Mouse (Mus musculus) hindbrain, embryonic 11.5 days (tissue): ENCODE data around the gene Slc22a12. TPM values are rescaled to one million over a fixed set of nuclear protein-coding genes. Genes with fewer than 3 reads are reported as not detected.

Source experiments
- ATAC-seq: fragments of 200-750 bp; cut with Nextera tagmentation; 2 replicates; pipeline ENCODE4 v1.8.0; 2017; ENCODE audit warnings: mild to moderate bottlenecking, moderate TSS enrichment, moderate library complexity; ENCODE audit not compliant: low FRiP score
- DNase-seq: peaks from one replicate; pipeline ENCODE4 v3.0.0-alpha.2; 2015; ENCODE audit warnings: low spot score
- H3K27ac ChIP-seq: fragments of 300-500 bp; sonication (generic); 2 replicates; pipeline ENCODE4 v1.5.1; 2014; ENCODE audit warnings: mild to moderate bottlenecking, low read depth, low read length
- H3K27me3 ChIP-seq: fragments of 300-500 bp; sonication (generic); 2 replicates; pipeline ENCODE4 v1.6.1; 2014; ENCODE audit warnings: mild to moderate bottlenecking, low read length, moderate library complexity, mixed read lengths; ENCODE audit not compliant: control insufficient read depth, insufficient read depth
- H3K36me3 ChIP-seq: fragments of 300-500 bp; sonication (generic); 2 replicates; pipeline ENCODE4 v1.6.1; 2014; ENCODE audit warnings: mild to moderate bottlenecking, low read length, moderate library complexity, mixed read lengths; ENCODE audit not compliant: control insufficient read depth, insufficient read depth
- H3K4me1 ChIP-seq: fragments of 300-500 bp; sonication (generic); replicated peaks from 2 replicates; pipeline ENCODE4 v1.6.1; 2014; ENCODE audit warnings: low read length, mixed read lengths; ENCODE audit not compliant: control insufficient read depth, insufficient read depth
- H3K4me2 ChIP-seq: fragments of 300-500 bp; sonication (generic); replicated peaks from 2 replicates; pipeline ENCODE4 v1.6.1; 2014; ENCODE audit warnings: mild to moderate bottlenecking, low read depth, low read length
- H3K4me3 ChIP-seq: fragments of 300-500 bp; sonication (generic); 2 replicates; pipeline ENCODE4 v1.5.1; 2014; ENCODE audit warnings: low read depth, low read length
- H3K9ac ChIP-seq: fragments of 300-500 bp; sonication (generic); 2 replicates; pipeline ENCODE4 v1.6.1; 2014; ENCODE audit warnings: low read depth, low read length
- H3K9me3 ChIP-seq: fragments of 300-500 bp; sonication (generic); 2 replicates; pipeline ENCODE4 v1.6.1; 2016; ENCODE audit warnings: low read length; ENCODE audit not compliant: control insufficient read depth
- WGBS: fragments of 180-500 bp; shearing (Covaris S2); extraction: QIAGEN DNeasy Blood & Tissue Kit; methylation state at CpG from one replicate; pipeline ENCODE4 v1.1.7; 2014; 5-methylcytosine and 5-hydroxymethylcytosine counted together
- polyA plus RNA-seq: library from polyadenylated mRNA; unstranded; fragments of >200 nt; fragmentation: Nextera tagmentation; extraction: Ambion mirVana; gene quantifications from 2 replicates; pipeline ENCODE4 v1.2.1, GENCODE M21; 2014

Gene Slc22a12
- polyA plus RNA-seq, 1 experiment from 2014 or later = not detected

DNA sequence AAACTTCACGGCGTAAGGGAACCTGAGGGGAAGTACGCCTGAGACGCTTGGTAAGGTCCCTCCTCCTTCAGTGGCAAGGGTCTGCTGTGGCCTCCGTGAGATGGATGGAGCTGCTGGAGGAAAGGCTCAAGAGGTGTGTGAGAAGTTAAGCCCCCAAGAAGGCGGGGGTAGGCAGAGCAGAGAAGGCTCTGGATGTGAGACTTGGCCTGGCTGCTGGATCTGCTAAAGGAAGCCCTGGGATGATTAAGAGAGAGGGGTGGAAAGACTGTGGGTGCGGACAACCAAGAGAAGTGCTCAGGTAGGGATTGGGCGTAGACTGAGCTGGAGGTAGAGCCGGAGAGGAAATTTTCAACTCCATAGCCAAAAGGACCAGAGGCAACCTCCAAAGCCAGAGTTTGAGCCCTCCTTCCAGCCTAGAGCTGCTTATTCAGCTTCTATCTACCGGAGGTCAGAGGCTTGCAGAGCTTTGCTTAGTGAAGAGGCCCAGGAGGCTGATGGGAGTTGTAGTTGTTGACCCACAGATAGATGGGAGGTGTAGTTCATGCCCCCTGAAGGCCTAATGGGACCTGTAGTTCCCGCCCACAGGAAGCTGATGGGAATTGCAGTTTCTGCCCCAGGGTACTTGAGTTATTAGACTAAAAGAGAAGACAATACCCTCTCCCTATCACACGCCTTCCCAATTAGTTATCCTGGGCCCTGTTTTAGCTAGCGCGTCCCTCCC is 13.4 kb downstream of the Slc22a12 start:
- Histone ChIP-seq H3K9ac (no peak overlapping the region), H3K4me3 (no peak overlapping the region), H3K27ac (peak overlapping the region; percentile 36), H3K4me1 (peaks cover 17% of the 10 kb centered on the region), H3K27me3 (peaks cover 3% of the 10 kb centered on the region; the same call in 1 of the 2 replicates), H3K36me3 (no peaks in the 10 kb centered on the region), H3K9me3 (no peaks in the 10 kb centered on the region), H3K4me2 (no peak overlapping the region)
- peak; percentile 72 for DNase-seq
- 51% methylated on average over 14 of the region's 14 CpGs for WGBS
- ATAC-seq = peak; percentile 63

DNA sequence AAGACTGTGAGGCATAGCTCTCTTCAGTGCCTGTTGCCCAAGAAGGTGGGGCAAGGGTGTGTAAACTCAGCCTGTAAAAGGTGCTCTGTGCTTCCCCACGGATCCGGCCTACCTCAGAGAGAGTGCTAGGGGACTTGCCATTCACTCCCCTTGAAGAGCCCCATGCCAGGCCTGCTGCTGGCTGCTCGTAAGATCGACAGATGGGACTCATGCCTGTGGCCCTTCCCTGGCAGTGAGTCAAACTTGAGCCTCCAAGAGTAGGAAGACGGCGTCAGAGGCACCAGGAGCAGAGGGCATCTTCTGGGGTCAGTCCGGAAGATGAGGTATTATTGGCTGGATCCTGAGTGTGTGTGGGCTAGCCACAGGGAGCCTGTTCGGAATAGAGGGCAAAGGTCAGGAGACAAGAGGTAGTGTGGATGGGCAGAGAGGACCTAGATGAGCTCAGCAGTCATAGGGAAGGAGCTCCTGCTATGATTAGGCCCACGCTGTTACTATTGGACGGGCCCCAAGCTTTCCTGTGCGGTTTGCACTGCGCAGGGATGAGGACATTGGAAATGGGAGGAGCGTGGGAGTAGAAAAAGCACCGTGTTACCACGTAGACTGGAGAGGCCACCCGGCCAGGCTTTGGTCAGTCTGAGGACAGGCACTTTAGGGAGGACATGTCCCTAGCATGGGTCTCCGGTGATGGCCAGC is 14.8 kb downstream of the Slc22a12 start:
- no peak overlapping the region for H3K27ac ChIP-seq
- H3K4me1 ChIP-seq = peaks cover 17% of the 10 kb centered on the region
- no peaks in the 10 kb centered on the region for H3K9me3 ChIP-seq
- no peaks in the 10 kb centered on the region for H3K36me3 ChIP-seq
- no peak for ATAC-seq
- DNase-seq = no peak
- H3K4me3 ChIP-seq = no peak overlapping the region
- H3K27me3 ChIP-seq = peaks cover 3% of the 10 kb centered on the region; the same call in 1 of the 2 replicates
- 79% methylated on average over 17 of the region's 17 CpGs for WGBS
- H3K9ac ChIP-seq = no peak overlapping the region
- no peak overlapping the region for H3K4me2 ChIP-seq

DNA sequence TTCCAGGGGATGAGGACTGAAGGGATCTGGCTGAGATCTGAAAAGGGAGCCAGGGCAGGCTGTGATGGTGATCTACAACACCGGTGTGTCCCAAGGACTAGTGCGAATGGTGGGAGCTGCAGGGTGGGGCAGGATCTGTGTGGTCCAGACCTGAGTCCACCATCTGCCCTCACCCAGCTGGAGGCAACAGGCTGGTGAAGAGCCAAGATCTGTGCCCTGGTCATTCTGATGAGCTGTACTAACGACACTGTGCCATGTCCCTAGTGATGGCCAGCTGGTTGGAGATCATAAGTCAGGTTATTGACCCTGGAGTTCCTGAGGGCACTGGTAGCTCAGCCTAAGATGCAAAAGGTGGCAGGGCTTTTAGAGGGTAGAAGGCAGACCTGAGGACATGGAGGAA is 15.4 kb downstream of the Slc22a12 start:
- 92% methylated on average over 3 of the region's 3 CpGs for WGBS
- ATAC-seq = no peak
- DNase-seq = no peak
- H3K27ac ChIP-seq = no peak overlapping the region
- no peak overlapping the region for H3K4me3 ChIP-seq
- peaks cover 13% of the 10 kb centered on the region for H3K4me1 ChIP-seq
- no peak overlapping the region for H3K4me2 ChIP-seq
- H3K36me3 ChIP-seq = no peaks in the 10 kb centered on the region
- no peaks in the 10 kb centered on the region for H3K9me3 ChIP-seq
- peaks cover 3% of the 10 kb centered on the region; the same call in 1 of the 2 replicates for H3K27me3 ChIP-seq
- H3K9ac ChIP-seq = no peak overlapping the region

DNA sequence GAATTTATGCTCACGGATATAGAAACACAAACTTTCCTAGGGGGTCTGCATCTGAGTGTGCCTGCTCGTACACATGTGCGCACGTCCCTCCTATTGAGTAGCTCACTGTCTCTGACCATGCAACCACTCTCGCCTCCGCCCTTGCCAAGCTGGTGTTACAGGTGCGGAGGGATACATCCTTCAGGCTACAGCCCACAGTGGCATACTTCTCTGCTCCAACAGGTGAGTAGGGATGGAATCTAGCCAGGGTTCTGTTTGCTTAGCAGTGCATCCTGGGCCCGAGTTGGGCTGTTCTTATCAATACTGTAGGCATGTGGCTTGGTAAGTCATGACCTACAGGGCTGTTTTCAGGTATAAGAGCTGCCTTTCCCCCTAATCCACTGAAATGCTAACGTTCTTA is 16.8 kb downstream of the Slc22a12 start:
- Histone ChIP-seq H3K9me3 (no peaks in the 10 kb centered on the region), H3K4me3 (no peak overlapping the region), H3K9ac (no peak overlapping the region), H3K36me3 (no peaks in the 10 kb centered on the region), H3K27ac (no peak overlapping the region), H3K4me2 (no peak overlapping the region), H3K4me1 (peaks cover 3% of the 10 kb centered on the region; the same call in 1 of the 2 replicates), H3K27me3 (no peaks in the 10 kb centered on the region)
- WGBS = 93% methylated on average over 9 of the region's 9 CpGs
- ATAC-seq (no peak), DNase-seq (no peak)

DNA sequence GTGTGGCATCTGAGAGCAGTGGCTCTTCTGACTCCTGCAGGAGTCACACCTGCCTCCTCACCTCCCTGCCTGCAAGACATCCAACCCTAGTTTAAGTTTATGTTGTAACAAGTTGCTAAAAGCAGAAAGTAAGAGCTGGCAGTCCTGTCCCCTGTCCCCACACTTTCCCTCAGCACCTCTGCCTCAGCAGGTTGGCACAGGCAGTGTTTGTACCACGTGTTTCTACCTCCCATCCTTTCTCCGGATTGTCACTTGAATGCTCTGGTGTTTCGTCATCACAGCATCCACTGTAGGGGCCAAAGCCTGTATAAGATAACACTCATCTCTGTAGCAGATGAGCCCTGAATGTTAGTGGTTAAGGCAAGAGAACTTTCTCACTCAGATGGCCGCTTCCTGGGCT is 17.8 kb downstream of the Slc22a12 start:
- DNase-seq (no peak), ATAC-seq (no peak)
- H3K9me3 ChIP-seq = no peaks in the 10 kb centered on the region
- H3K27ac ChIP-seq = no peak overlapping the region
- H3K4me1 ChIP-seq = no peaks in the 10 kb centered on the region
- H3K4me2 ChIP-seq = no peak overlapping the region
- H3K27me3 ChIP-seq = no peaks in the 10 kb centered on the region
- H3K4me3 ChIP-seq = no peak overlapping the region
- 84% methylated on average over 4 of the region's 4 CpGs for WGBS
- no peak overlapping the region for H3K9ac ChIP-seq
- no peaks in the 10 kb centered on the region for H3K36me3 ChIP-seq

DNA sequence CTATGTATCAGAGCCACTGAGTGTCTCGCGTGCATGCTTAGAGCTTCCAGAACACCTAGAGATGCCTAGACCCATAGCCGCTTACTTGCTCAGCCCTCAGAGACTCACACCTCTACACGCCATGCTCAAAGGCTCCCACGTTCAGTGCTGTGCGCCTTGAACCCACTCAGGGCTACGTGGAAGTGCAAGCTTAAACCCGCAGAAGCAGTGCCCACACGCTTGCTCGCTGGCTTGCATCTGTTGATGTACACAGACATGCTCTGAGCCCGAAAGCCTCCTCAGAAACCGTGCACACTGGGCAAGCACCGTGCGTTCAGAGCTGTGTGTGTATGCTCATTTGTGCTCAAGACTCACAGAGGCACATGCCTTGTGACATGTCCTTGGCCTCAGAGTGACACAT is 20.5 kb downstream of the Slc22a12 start:
- peaks cover 10% of the 10 kb centered on the region for H3K4me1 ChIP-seq
- no peak overlapping the region for H3K4me2 ChIP-seq
- H3K27ac ChIP-seq = no peak overlapping the region
- 93% methylated on average over 14 of the region's 14 CpGs for WGBS
- no peaks in the 10 kb centered on the region for H3K9me3 ChIP-seq
- ATAC-seq (no peak), DNase-seq (no peak)
- no peaks in the 10 kb centered on the region for H3K36me3 ChIP-seq
- no peak overlapping the region for H3K9ac ChIP-seq
- H3K27me3 ChIP-seq = no peaks in the 10 kb centered on the region
- H3K4me3 ChIP-seq = no peak overlapping the region

DNA sequence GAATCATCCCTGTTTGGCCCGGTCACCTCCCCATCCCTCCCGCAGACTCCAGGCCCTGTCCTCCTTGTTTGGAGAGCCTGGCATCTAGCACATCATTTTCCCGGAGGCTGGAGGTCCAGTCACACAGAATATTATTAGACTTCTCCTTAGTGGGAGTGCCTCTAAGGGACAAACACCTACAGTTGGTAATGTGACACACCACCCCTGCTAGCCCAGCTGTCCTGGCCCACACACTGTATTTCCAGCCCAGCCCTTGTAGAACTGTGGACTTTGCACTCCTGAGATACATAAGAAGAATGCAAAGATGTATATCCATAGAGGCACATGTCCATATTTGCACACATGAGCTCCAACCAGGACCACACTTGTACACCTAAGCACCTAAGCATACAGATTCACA is 21.2 kb downstream of the Slc22a12 start:
- DNase-seq (no peak), ATAC-seq (no peak)
- Histone ChIP-seq H3K36me3 (0 out of 2 replicates have a peak, but pooled peaks cover 3% of the 10 kb centered on the region), H3K4me3 (no peak overlapping the region), H3K9me3 (no peaks in the 10 kb centered on the region), H3K4me1 (peaks cover 10% of the 10 kb centered on the region), H3K9ac (no peak overlapping the region), H3K27ac (no peak overlapping the region), H3K27me3 (no peaks in the 10 kb centered on the region), H3K4me2 (no peak overlapping the region)
- WGBS = 87% methylated on average over 3 of the region's 3 CpGs

DNA sequence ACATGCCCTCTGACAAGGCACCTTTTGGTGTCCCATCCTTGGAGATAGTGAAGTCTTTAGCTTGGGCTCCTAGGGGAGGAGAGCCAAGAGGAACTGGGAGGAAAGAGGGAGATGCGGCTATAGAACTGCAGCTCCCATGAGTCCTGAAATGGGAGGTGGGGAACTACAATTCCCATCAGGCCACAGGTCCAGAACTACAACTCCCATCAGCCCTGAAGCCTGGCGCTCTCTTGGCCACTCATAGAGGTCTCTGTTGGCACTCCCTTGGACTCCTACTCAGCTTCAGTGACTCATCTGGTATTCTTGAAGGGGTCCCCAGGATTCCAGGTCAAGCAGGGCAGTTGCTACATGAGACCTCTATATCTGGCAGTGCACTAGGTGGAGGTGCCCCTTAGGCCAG is 23.3 kb downstream of the Slc22a12 start:
- Histone ChIP-seq H3K27ac (peak overlapping the region; percentile 24; the same call in 1 of the 2 replicates), H3K27me3 (no peaks in the 10 kb centered on the region), H3K36me3 (0 out of 2 replicates have a peak, but pooled peaks cover 3% of the 10 kb centered on the region), H3K4me2 (no peak overlapping the region), H3K9me3 (no peaks in the 10 kb centered on the region), H3K4me3 (no peak overlapping the region), H3K4me1 (peaks cover 12% of the 10 kb centered on the region), H3K9ac (no peak overlapping the region)
- ATAC-seq (0 out of 2 replicates have a peak, but pooled peaks have one; percentile 3), DNase-seq (peak; percentile 53)
- WGBS = 46% methylated on average over 2 of the region's 2 CpGs
